Mouse (Mus musculus) mouse embryonic stem cell (cell line): Measurements from ENCODE around the gene Oprl1.

Experiments used
- in situ Hi-C, 2 experiments: fragments of 300-500 bp; cut with MboI; formaldehyde crosslinking; loops; 1 replicate in 1 of 2; 3 replicates in 1 of 2; pipeline ENCODE4 v1.14.3; 2019 to 2020; ENCODE audit warnings: low sequenced_read_pairs in 2 of 2, low pct_unique_long_range_greater_than_20kb in 1 of 2, mixed read lengths in 1 of 2; ENCODE audit not compliant: unreplicated experiment in 1 of 2

The Oprl1 gene

GRCm38 (mm10) chr2:181752626-181753025 is 37.8 kb downstream of the Oprl1 start:
- in situ Hi-C loops, result no loop called here

- in situ Hi-C loops, result no loop called here
Observed at GRCm38 (mm10) chr2:181758147-181758725, 43.4 kb downstream of the Oprl1 start.

GRCm38 (mm10) chr2:181759041-181759440 is 44.2 kb downstream of the Oprl1 start:
- in situ Hi-C loops, result no loop called here

- in situ Hi-C loops, result no loop called here
Observed at GRCm38 (mm10) chr2:181763006-181763830, 48.4 kb downstream of the Oprl1 start, which contains the start of gene Myt1. Myt1 (plus strand) TSS chr2:181763332.

GRCm38 (mm10) chr2:181763886-181764527 is 49.2 kb downstream of the Oprl1 start:
- in situ Hi-C loops, result no loop called here

- in situ Hi-C loops, result no loop called here
Observed at GRCm38 (mm10) chr2:181764600-181764999, 49.8 kb downstream of the Oprl1 start.

- in situ Hi-C loops, result no loop called here
Observed at GRCm38 (mm10) chr2:181765251-181765650, 50.4 kb downstream of the Oprl1 start.

- in situ Hi-C loops, result no loop called here
Observed at GRCm38 (mm10) chr2:181766672-181767557, 52.1 kb downstream of the Oprl1 start.

GRCm38 (mm10) chr2:181768451-181768850 is 53.6 kb downstream of the Oprl1 start:
- in situ Hi-C loops, result no loop called here

GRCm38 (mm10) chr2:181769397-181769796 is 54.6 kb downstream of the Oprl1 start:
- in situ Hi-C loops, result no loop called here
